Mouse (Mus musculus) retina, embryonic 14.5 days (tissue): Measurements from ENCODE around the gene Ncapd2.
"Not testable (repeated sequence)": the region's sequence is repeated elsewhere in the genome, so short reads cannot be mapped to it uniquely, and the experiment has no call there.

ENCODE experiments used
- DNase-seq: peaks from one replicate; pipeline ENCODE4 v3.0.0-alpha.2; 2015; ENCODE audit warnings: low spot score

The Ncapd2 gene

DNA sequence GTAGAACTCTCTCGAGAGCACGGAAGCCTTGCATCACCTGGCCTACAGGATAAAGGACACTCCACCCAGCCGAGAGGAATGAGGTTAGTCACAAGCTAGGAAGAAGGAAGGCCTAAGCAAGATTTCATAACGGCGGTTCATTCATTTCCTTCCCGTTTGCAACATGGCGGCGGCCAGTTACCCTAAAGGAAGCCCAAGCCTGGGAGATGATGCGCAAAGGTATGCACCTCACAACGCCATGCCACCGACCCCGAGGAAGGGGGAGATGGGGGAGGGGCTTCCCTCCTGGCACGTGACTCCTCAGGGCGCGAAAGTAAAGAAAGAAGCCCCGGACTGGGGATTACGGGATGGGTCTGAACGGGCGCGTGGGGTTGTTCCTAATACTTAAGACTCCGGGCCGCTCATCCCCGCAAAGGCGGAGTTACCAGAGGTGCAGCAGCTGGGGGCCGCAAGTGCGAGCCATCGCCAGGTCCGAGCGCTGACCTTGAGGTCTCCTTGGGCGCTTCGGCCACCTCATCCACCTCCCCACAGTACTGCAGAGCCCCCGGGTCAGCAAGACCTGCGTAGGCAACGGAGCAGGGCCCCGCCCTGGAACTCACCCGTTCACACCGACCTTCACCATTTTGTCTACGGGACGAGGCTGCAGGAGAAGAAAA lies 26.7 kb downstream of the Ncapd2 start:
- DNase-seq, result peak; percentile 80

DNA sequence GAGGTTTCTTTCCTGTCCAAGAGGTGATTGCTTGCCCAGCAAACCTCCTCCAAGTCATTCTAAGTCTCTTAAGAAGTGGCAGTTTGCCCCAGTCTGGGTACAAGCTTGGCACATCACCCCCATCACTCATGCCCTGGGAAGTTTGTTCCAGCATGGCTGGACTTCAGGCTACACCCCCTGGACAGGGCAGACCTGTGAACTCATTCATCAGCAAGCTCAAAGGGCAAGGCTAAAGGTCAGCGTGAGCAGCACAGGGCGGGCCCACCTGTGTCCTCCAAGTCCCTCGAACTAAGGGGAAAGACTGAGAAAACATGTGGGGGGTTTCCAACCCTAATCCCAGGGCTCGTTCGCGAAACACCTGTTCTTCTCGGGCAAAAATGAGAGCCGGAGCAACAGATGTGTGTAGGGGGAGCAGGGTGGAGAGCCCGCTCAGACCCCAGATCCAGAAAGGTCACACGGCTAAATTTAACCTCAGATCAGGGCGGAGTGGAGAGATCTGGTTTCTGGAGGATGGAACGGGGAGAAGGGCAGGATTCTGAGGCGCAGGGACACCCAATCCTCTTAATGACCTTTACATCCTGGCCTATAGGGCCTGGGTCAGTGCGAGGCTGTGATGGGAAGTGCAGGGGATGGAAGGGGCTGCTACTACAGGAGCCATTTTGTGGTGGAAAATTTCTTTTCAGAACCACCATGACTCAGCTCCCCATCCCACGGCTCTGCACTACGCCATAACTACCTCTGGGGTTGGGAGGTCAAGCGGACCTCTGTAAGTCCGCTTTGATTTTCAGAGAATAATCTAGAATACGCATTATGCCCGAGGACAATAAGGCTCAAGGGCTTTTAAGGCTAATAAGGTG lies 27.5 kb downstream of the Ncapd2 start:
- peak; percentile 50 for DNase-seq

DNA sequence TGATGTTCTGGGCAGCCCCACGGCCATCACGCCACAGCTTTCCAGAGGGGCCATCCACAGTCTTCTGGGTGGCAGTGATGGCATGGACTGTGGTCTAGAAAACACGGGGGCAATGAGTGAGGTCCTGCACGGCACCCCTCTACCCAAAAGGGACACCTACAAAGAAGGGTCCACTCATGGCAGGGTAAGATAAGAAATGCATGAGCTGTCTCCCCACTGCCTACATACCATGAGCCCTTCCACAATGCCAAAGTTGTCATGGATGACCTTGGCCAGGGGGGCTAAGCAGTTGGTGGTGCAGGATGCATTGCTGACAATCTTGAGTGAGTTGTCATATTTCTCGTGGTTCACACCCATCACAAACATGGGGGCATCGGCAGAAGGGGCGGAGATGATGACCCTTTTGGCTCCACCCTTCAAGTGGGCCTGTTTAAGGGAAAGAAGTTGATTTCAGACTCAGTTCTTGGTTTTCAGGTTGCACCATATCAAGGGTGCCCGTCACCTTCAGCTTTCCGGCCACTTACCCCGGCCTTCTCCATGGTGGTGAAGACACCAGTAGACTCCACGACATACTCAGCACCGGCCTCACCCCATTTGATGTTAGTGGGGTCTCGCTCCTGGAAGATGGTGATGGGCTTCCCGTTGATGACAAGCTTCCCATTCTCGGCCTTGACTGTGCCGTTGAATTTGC lies 28.7 kb downstream of the Ncapd2 start:
- not testable (repeated sequence) for DNase-seq

DNA sequence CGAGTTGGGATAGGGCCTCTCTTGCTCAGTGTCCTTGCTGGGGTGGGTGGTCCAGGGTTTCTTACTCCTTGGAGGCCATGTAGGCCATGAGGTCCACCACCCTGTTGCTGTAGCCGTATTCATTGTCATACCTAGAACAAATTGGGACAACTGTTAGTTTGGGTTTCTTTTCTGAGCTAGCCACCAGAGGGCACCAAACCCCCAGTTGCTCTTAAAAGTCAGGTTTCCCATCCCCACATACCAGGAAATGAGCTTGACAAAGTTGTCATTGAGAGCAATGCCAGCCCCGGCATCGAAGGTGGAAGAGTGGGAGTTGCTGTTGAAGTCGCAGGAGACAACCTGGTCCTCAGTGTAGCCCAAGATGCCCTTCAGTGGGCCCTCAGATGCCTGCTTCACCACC lies 29.5 kb downstream of the Ncapd2 start:
- DNase-seq, result peak; percentile 84

DNA sequence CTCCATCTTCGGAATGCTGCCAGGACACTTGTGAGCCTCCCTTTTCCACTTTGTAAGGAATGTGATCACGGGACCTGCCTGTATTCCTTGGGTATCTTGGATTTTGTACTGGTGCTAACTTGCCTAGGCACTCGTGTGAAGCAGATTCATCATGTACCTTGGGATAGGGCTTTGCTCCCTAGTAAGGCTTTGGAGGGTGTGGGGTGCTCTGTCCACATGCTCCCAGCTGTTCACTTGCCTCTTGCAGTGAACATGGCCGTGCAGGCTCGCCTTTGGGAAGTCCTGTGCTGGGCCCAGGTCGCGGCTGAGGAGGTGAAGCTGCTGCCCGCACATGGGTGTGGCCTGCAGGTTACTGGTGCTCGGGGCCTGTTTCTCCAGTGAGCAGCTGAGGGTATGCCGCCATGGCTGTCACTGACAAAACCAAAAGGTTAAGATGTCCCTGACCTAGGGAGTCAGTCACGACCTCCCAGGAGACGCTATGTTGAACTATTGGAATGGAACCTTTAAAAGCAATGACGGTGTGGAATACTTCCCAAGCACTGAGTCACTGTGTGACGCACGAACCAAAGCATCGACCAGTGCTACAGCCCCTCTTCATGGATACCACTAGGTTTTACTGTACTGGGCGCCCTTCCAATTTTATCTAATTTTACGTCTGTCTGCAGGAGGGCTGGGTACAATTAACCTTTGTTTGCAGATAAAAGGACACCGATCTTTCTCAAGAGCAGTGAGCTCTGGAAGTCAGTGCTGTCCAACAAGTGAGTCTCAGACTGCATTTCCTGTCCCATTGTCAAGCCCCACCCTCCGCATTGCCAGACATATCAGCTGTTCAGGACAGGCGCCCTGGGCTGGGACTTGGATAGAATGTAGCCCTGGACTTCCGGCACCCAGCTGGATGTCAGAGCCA lies 30.4 kb downstream of the Ncapd2 start:
- DNase-seq, result peak; percentile 34

DNA sequence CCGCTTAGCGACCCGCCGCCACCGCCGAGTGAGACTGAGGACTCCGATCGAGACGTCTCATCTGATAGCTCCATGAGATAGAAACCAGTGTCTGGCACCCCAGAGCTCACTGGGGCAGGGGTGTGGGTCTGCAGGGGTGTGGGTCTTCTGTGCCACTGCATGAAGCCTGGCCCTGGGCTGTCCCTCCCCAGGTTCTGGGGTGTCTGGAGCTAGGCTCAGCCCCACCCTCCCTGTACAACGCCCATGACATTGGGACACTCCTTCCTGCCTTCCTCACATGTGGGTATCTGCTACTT lies 31.0 kb downstream of the Ncapd2 start:
- no peak for DNase-seq

DNA sequence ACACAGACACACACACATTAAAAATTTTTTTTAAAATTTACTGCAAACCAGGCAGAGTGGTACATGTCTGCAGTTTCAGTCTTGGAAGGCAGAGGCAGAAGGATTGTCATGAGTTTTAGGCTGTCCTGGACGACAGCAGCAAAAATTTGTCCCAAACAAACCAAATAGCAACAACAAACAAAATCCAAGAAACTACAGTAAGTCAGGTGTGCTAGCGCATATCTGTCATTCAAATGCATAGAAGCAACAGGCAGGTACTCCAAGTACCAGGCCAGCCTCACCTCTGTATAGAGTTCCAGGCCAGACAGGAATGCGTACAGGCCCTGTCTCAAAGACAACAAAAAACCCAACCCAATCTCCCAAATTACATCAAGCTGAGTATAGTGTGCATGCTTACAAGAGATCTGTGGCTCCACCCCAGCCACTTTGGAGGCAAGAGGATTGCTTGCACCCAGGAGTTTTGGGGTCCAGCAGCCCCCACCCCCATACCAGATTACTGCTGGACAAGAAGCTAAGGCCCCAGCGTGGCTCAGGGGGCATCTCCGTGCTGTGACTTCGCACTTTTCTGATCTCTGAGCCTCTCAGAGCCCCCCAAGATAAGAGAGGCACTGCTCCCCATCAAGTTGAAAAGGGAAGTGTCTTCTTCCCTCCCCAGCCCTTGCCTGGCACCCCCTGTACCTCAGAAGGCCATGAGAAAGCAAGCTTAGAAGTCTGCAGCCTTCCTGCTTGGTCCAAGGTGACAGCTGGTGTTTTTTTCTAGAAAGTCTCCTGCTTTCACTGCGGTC lies 31.5 kb downstream of the Ncapd2 start:
- DNase-seq, result no peak

DNA sequence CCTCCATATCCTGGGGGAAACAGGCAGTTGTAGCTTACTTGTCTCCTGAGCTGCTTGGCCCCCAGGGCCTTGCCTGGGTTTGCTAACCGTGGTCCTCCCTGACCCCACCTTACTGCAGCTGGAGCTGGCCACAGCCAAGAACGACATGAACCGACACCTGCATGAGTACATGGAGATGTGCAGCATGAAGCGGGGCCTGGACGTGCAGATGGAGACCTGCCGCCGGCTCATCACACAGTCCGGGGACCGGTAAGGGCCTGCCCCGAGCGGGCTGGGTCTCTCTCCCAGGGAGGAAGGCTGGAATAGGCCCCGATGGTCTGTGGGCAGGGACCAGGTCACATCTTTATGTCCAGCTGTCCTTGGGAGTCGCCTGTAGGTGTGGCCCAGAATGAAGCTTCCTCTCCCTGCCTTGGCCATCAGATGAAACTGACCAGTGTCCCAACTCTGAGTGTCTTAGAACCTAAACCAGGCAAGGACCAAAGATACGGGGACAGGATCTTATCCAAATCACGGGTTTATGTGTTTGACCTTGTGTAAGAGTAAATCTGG lies 32.5 kb downstream of the Ncapd2 start:
- DNase-seq, result no peak

DNA sequence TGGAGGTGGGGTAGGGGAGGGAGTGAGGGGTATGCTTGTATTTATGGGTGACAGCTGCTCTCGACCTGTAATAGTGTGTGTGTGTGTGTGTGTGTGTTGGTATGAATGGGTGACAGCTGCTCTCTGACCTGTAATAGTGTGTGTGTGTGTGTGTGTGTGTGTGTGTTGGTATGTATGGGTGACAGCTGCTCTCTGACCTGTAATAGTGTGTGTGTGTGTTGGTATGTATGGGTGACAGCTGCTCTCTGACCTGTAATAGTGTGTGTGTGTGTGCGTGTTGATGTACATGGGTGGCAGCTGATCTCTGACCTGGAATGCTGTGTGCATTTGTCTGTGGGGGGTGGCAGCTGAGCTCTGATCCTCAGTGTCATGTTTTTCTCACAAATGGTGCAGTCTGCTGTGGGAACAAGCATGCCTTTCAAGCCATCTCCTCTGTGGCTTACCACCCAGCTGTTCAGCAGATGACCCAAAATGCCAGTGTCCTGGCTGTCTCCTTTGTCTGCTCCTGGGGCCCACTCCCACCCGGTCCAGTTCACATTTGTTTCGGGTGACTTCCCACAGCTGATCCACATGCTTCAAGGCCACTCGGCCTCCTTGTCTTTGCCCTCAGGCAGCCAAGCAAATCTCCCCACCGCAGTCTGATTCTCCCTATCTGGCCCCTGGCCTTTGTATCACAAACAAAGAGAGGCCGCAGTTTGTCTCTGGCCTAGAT lies 34.4 kb downstream of the Ncapd2 start:
- DNase-seq, result peak; percentile 93

DNA sequence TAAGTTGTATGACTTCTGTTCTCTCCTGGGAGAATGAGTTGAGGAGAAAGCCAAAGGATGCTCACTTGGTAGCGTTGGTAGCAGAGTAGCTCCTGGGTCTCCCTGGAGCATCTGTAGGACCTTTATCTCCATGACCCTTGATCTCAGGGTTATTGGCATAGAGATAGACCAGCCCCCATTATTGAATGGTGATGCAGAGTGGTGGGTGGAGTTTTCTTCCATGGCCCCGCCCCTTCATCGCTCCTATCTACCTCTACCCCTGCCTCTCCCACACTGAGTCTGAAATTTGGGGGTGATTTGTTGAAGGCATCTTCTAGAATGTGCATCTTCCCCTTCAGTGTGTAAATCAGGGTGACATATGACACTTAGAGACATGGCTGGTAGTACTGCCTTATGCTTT lies 35.0 kb downstream of the Ncapd2 start:
- DNase-seq, result peak; percentile 43

DNA sequence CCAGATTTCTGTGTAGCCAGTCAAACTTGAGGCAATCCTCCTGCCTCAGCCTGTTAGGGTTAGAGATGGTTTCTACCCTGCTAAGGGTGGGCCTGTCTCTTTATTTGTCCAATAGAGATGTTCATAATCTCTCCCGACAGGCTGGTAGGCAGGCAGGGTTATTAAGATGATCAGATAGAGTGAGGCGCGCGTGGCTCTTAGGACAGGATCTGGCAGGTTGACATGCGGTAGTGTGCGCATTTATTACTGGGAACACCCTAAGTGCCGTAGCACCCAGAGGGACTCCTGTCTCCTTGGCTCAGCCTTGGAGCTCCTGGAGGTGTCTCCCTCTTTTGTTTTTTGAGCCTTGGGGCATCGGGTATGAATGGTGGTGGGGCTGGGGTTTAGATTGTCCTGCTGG lies 36.2 kb downstream of the Ncapd2 start:
- DNase-seq, result no peak

DNA sequence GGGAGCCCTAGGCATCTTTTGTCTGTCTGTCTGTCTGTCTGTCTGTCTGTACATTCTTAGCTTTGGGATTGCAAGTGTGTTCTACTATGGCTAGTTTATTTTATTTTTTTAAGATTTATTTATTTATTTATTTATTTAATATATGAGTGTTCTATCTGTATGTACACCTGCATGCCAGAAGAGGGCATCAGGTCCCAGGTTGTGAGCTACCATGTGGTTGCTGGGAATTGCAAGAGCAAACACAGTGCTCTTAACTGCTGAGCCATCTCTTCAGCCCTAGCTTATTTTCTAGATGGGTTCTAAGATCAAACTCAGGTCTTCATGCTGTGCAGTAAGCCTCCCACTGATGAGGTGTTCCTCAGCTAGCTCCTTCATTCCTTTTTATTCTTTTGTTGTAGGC lies 37.0 kb downstream of the Ncapd2 start:
- peak; percentile 32 for DNase-seq

DNA sequence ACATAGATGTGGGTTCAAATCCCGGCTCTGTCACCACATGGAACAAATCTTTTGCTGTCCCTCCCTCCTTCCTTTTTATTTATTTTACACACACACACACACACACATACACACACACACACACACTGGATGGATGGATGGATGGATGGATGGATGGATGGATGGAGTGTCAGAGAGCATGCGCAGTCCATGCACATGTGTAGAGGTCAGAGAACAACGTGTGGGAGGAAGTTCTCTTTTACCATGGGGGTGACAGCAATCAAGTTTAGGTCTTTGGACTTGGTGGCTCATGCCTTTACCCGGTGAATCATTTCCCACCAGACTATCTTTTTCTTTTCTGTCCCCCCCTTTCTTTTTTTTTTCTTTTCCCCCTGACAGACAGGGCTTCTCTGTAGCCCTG lies 37.8 kb downstream of the Ncapd2 start:
- no peak for DNase-seq

DNA sequence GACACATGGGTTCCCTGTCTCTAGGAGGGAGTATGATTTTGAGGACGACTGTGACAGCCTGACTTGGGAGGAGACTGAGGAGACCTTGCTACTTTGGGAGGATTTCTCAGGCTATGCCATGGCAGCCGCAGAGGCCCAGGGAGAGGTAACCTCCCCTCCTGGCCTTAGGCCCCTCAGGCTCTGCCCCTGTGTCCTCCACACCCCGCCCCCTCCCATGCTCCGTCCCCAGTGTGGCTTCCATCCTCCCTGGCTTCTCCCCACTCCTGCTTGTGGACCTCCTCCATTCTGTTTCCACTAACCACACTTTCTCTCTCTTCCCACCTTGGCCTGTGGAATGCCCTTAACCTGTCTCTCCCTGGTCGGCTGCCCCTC lies 38.5 kb downstream of the Ncapd2 start:
- DNase-seq, result no peak

DNA sequence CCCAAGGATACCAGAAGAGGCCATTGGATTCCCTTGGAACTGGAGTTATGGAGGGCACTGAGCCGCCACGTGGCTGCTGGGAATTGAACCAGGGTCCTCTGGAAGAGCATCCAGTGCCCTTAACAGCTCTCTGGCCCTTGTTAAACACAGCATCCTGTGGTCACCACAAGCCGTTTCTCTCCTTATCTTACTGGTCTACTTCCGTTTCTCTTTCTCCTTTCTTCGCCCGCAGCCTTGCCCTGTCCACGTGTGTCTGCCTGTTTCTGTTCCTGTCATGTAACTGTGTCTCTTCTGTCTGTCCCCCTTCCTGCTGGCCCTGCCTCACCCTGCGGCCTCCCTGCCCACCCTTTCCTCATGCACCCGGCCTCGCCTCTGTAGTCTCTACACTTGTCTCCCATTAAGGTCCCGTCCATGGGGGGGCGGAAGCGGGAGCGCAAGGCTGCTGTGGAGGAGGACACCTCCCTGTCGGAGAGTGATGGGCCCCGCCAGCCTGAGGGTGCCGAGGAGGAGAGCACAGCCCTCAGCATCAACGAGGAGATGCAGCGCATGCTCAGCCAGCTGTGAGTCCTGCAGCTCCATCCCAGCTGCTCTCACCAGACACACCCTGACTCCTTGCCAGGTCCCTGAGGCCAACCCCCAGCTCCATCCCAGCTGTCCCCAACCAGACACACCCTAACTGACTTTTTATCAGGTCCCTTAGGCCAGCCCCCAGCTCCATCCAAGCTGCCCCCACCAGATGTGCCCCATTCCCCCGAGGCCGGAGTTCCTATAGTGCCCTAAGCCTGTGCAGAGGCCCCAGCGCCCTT lies 39.1 kb downstream of the Ncapd2 start:
- DNase-seq, result no peak

DNA sequence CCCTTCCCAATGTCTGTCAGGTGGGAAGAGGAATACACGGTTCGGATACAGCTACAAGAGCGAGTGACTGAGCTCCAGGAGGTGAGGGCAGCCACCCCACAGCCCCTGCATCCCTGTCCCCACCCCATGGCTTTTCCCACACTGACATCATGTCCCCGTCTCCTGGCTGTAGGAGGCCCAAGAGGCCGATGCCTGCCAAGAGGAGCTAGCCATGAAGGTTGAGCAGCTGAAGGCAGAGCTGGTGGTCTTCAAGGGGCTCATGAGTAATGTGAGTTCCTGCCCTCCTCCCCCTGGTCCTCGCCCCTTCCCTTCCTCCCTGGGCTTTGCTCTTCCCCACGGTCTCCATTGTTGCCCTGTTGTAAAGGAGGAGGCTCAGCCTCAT lies 41.9 kb downstream of the Ncapd2 start:
- DNase-seq, result no peak

DNA sequence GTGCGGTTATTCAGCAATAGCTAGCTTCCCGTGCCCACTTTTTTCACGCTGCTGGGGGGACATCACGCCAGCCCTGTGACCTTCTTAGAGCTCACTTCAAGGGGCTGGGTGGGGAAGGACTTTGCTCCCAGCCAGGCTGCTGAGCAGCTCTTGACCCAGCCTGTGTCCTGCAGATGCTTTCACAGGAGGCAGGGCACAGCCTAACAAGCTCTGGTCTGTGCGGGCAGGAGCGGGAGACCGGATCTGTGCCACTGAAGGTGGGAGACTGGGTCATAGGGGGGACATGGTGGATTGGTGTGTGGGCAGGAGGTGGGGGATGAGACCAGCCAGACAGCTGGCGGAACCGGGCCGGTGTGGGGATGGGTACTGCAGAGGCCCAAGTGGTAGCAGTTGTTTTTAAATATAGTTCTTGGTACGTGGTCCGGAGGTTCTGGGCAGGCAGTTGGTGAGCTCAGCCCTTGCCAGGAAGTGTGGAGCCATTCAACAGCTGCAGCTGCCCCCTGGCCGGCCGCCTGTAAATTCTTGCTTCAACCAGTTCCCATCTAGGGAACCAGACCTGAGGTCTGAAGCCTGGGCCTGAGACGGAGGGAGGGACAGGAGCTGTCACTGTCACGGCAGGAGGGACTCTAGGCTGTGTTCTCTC lies 42.5 kb downstream of the Ncapd2 start:
- DNase-seq, result no peak

DNA sequence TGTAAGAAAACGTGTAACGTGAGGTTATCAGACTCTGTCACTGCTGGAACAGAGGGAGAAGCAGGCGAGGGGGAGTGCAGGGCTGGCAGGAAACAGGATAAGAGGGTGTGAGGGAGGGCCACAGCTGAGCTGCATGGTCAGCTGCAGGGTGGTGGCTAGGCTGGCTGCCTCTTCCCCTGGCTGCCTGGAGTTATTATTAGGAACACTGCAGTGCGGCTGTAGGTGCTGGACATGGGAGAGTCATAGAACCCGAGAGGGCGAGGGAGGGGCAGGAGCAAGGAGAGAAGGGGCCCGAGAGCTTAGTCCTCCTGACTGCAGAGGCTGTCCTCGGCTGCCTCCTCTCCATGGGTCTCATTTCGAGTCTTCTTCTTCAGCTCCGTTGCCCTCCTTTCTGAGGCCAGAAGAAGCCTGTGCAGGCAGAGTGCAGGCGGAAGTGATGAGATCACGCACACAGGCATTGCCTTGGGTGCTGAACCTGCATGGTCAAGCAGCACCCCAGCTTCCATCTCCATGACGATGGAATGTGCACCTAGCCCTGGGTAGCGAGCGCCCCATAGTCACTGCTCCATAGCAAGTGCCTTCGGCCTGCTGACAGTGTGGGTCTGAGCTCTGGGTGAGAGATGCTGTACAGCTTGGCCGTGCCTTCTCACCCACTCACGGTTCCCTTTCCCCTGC lies 43.1 kb downstream of the Ncapd2 start:
- no peak for DNase-seq

DNA sequence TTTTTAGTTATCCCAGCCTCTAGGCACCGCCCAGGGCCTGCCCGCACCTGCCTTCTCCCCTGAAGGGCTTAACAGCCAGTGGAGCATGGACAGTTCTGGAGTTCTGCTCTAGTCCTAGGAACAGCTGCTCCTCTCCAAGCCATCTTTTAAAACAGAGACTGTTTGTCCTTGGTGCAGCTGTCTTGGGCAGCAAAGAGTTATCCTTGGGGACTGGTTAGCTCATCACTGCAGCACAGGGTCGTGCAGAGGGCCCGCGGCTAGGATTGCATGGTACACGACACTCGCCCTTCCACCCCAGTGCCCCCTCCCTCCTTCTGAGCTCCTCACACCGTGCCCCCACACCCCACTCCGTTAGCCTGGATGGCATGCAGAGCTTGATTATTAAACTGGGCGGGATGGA lies 44.2 kb downstream of the Ncapd2 start:
- DNase-seq, result no peak
